Mouse (Mus musculus) forebrain, embryonic 11.5 days (tissue): Measurements from ENCODE around the gene Msi2. TPM values are rescaled to one million over a fixed set of nuclear protein-coding genes. Genes with fewer than 3 reads are reported as not detected.
A peak's percentile ranks its signal among the peaks of the same experiment; 100 is the strongest.

Experiments
- ATAC-seq: fragments of 200-750 bp; cut with Nextera tagmentation; replicated peaks from 2 replicates; pipeline ENCODE4 v1.8.0; 2017; ENCODE audit warnings: moderate TSS enrichment; ENCODE audit not compliant: low FRiP score
- DNase-seq: peaks from one replicate; pipeline ENCODE4 v3.0.0-alpha.2; 2017; ENCODE audit warnings: low spot score
- H3K27ac ChIP-seq: fragments of 300-500 bp; sonication (generic); 2 replicates; pipeline ENCODE4 v1.5.1; 2014; ENCODE audit warnings: low read depth, low read length
- H3K27me3 ChIP-seq: fragments of 300-500 bp; sonication (generic); 2 replicates; pipeline ENCODE4 v1.6.1; 2014; ENCODE audit warnings: mild to moderate bottlenecking, low read length, mixed read lengths; ENCODE audit not compliant: control insufficient read depth, insufficient read depth
- H3K36me3 ChIP-seq: fragments of 300-500 bp; sonication (generic); 2 replicates; pipeline ENCODE4 v1.6.1; 2014; ENCODE audit warnings: mild to moderate bottlenecking, low read length, moderate library complexity, mixed read lengths; ENCODE audit not compliant: control insufficient read depth, insufficient read depth
- H3K4me1 ChIP-seq: fragments of 300-500 bp; sonication (generic); replicated peaks from 2 replicates; pipeline ENCODE4 v1.6.1; 2014; ENCODE audit warnings: low read length, mixed read lengths; ENCODE audit not compliant: control insufficient read depth, insufficient read depth
- H3K4me2 ChIP-seq: fragments of 300-500 bp; sonication (generic); 2 replicates; pipeline ENCODE4 v1.6.1; 2014; ENCODE audit warnings: low read depth, mild to moderate bottlenecking, low read length, moderate library complexity, mixed read lengths; ENCODE audit not compliant: severe bottlenecking
- H3K4me3 ChIP-seq: fragments of 300-500 bp; sonication (generic); 2 replicates; pipeline ENCODE4 v1.5.1; 2014; ENCODE audit warnings: low read depth, low read length
- H3K9ac ChIP-seq: fragments of 300-500 bp; sonication (generic); 2 replicates; pipeline ENCODE4 v1.6.1; 2014; ENCODE audit warnings: low read length
- H3K9me3 ChIP-seq: fragments of 300-500 bp; sonication (generic); 2 replicates; pipeline ENCODE4 v1.6.1; 2016; ENCODE audit warnings: low read length, mixed read lengths; ENCODE audit not compliant: control insufficient read depth
- WGBS: fragments of 180-500 bp; shearing (Covaris S2); extraction: QIAGEN DNeasy Blood & Tissue Kit; methylation state at CpG from one replicate; pipeline ENCODE4 v1.1.7; 2014; 5-methylcytosine and 5-hydroxymethylcytosine counted together
- polyA plus RNA-seq: library from polyadenylated mRNA; unstranded; fragments of >200 nt; fragmentation: Nextera tagmentation; extraction: Ambion mirVana; gene quantifications from 2 replicates; pipeline ENCODE4 v1.2.1, GENCODE M21; 2014

The Msi2 gene
- polyA plus RNA-seq, 1 experiment from 2014 or later: 26.2 TPM

- WGBS: 77% methylated on average over 7 of the region's 7 CpGs
- Histone ChIP-seq H3K27ac (no peak overlapping the region), H3K4me2 (no peak overlapping the region), H3K4me1 (peaks cover 22% of the 10 kb centered on the region), H3K36me3 (no peaks in the 10 kb centered on the region), H3K9me3 (no peaks in the 10 kb centered on the region), H3K9ac (no peak overlapping the region), H3K4me3 (no peak overlapping the region), H3K27me3 (no peaks in the 10 kb centered on the region)
- no peak for DNase-seq
- ATAC-seq: no peak
Observed at GRCm38 (mm10) chr11:88564810-88565209, 153.5 kb downstream of the Msi2 start.

- H3K4me2 ChIP-seq: no peak overlapping the region
- no peaks in the 10 kb centered on the region for H3K27me3 ChIP-seq
- WGBS: 51% methylated on average over 5 of the region's 5 CpGs
- DNase-seq: no peak
- peaks cover 24% of the 10 kb centered on the region for H3K4me1 ChIP-seq
- H3K9me3 ChIP-seq: no peaks in the 10 kb centered on the region
- H3K36me3 ChIP-seq: no peaks in the 10 kb centered on the region
- no peak overlapping the region for H3K9ac ChIP-seq
- H3K4me3 ChIP-seq: no peak overlapping the region
- no peak overlapping the region for H3K27ac ChIP-seq
- no peak for ATAC-seq
Observed at GRCm38 (mm10) chr11:88564363-88564762, 153.9 kb downstream of the Msi2 start.

GRCm38 (mm10) chr11:88561191-88561590 is 157.1 kb downstream of the Msi2 start:
- Histone ChIP-seq H3K4me1 (peaks cover 30% of the 10 kb centered on the region), H3K9ac (peak overlapping the region; percentile 14), H3K27me3 (no peaks in the 10 kb centered on the region), H3K4me2 (no peak overlapping the region), H3K4me3 (no peak overlapping the region), H3K9me3 (no peaks in the 10 kb centered on the region), H3K27ac (no peak overlapping the region), H3K36me3 (no peaks in the 10 kb centered on the region; the same call in 1 of the 2 replicates)
- ATAC-seq (no peak), DNase-seq (no peak)
- 29% methylated on average over 6 of the region's 6 CpGs for WGBS

- no peaks in the 10 kb centered on the region for H3K27me3 ChIP-seq
- no peak overlapping the region for H3K4me3 ChIP-seq
- peaks cover 32% of the 10 kb centered on the region for H3K4me1 ChIP-seq
- no peaks in the 10 kb centered on the region for H3K9me3 ChIP-seq
- DNase-seq (no peak), ATAC-seq (no peak)
- no peaks in the 10 kb centered on the region; the same call in 1 of the 2 replicates for H3K36me3 ChIP-seq
- H3K9ac ChIP-seq: no peak overlapping the region
- WGBS: 70% methylated on average over 9 of the region's 9 CpGs
- no peak overlapping the region for H3K4me2 ChIP-seq
- no peak overlapping the region for H3K27ac ChIP-seq
Observed at GRCm38 (mm10) chr11:88560634-88561033, 157.7 kb downstream of the Msi2 start.

- no peak for DNase-seq
Observed at GRCm38 (mm10) chr11:88559365-88559970, 158.8 kb downstream of the Msi2 start.

GRCm38 (mm10) chr11:88558731-88559130 is 159.6 kb downstream of the Msi2 start:
- Histone ChIP-seq H3K4me1 (peaks cover 42% of the 10 kb centered on the region), H3K27me3 (no peaks in the 10 kb centered on the region), H3K9ac (no peak overlapping the region), H3K9me3 (no peaks in the 10 kb centered on the region), H3K4me2 (no peak overlapping the region), H3K27ac (no peak overlapping the region), H3K4me3 (no peak overlapping the region), H3K36me3 (no peaks in the 10 kb centered on the region; the same call in 1 of the 2 replicates)
- DNase-seq (no peak), ATAC-seq (no peak)
- 89% methylated on average over 4 of the region's 4 CpGs for WGBS

More at GRCm38 (mm10) chr11:88559365-88559970, 158.8 kb downstream of the Msi2 start:
- 75% methylated on average over 10 of the region's 10 CpGs for WGBS
- H3K9ac ChIP-seq: no peak overlapping the region
- no peaks in the 10 kb centered on the region; the same call in 1 of the 2 replicates for H3K36me3 ChIP-seq
- H3K4me1 ChIP-seq: peaks cover 38% of the 10 kb centered on the region
- no peak overlapping the region for H3K27ac ChIP-seq
- H3K9me3 ChIP-seq: no peaks in the 10 kb centered on the region
- no peak for ATAC-seq
- H3K4me3 ChIP-seq: no peak overlapping the region
- H3K27me3 ChIP-seq: no peaks in the 10 kb centered on the region
- no peak overlapping the region for H3K4me2 ChIP-seq

- no peaks in the 10 kb centered on the region; the same call in 1 of the 2 replicates for H3K36me3 ChIP-seq
- no peak overlapping the region for H3K4me3 ChIP-seq
- WGBS: 69% methylated on average over 6 of the region's 6 CpGs
- no peak overlapping the region for H3K4me2 ChIP-seq
- no peak overlapping the region; the same call in 1 of the 2 replicates for H3K9ac ChIP-seq
- DNase-seq: no peak
- H3K27me3 ChIP-seq: no peaks in the 10 kb centered on the region
- H3K9me3 ChIP-seq: no peaks in the 10 kb centered on the region
- H3K4me1 ChIP-seq: peaks cover 49% of the 10 kb centered on the region
- no peak for ATAC-seq
- H3K27ac ChIP-seq: no peak overlapping the region
Observed at GRCm38 (mm10) chr11:88557828-88558580, 160.3 kb downstream of the Msi2 start.

GRCm38 (mm10) chr11:88557116-88557768 is 161.1 kb downstream of the Msi2 start:
- ATAC-seq: no peak
- 56% methylated on average over 4 of the region's 4 CpGs for WGBS
- H3K27ac ChIP-seq: peak overlapping the region; percentile 6; the same call in 1 of the 2 replicates
- H3K9me3 ChIP-seq: no peaks in the 10 kb centered on the region
- H3K36me3 ChIP-seq: no peaks in the 10 kb centered on the region; the same call in 1 of the 2 replicates
- no peak overlapping the region; the same call in 1 of the 2 replicates for H3K9ac ChIP-seq
- no peak overlapping the region for H3K4me3 ChIP-seq
- peaks cover 52% of the 10 kb centered on the region for H3K4me1 ChIP-seq
- H3K27me3 ChIP-seq: no peaks in the 10 kb centered on the region
- DNase-seq: no peak
- no peak overlapping the region for H3K4me2 ChIP-seq
